In the genomic region with DNA sequence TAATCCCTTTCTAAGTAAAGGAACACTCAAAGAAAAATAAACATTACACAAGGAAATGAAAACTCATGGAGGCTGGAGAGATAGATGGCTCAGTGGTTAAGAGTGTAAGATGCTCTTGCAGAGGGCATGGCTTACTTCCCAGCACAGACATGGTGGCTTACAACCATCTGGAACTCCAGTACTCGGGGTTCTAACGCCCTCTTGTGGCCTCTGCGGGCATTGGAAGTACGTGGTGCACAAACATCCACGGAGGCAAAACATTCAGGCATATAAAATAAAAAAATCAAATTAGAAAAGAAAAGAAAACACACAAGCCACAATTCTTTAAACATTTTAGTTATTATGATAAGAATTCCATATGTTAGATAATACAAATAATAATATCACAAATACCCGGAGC, we compare ENCODE assay signal across 30 mouse cellular contexts.
DNase-seq lines count a peak whose midpoint lies in the region; ATAC-seq and TF ChIP-seq lines count a peak whose summit lies in the region.
"Had no signal": no experiment of that assay in that cellular context is flagged by ENCODE, and none has a peak within 500 bp of the region (broad histone marks: within the 10 kb centered on the region; RNA-seq: fewer than 3 reads in every experiment).

No protein-coding gene starts in this region.

- TF ChIP-seq EP300 in ES-Bruce4 (IDR thresholded peaks at IDR 0.05; ENCODE audit: insufficient read depth, low read depth, low read length) = no peak

- no peaks in the 10 kb centered on the region for H3K36me3 ChIP-seq in ES-Bruce4 (ENCODE audit: control insufficient read depth, insufficient read depth, low read length, poor library complexity, severe bottlenecking)
- no peaks in the 10 kb centered on the region for H3K36me3 ChIP-seq in neural tube, embryonic 15.5 days
- H3K36me3 ChIP-seq: embryonic facial prominence, embryonic 13.5 days; forebrain, embryonic 10.5 days; forebrain, embryonic 15.5 days; heart, embryonic 13.5 days; hindbrain, embryonic 10.5 days; intestine, embryonic 15.5 days; limb, embryonic 13.5 days; liver, embryonic 12.5 days; midbrain, embryonic 15.5 days had no signal

- peak; percentile 50 for TF ChIP-seq CTCF in layer of hippocampus, adult 2 months (conservative IDR thresholded peaks at IDR 0.05)
- peak; percentile 53 for TF ChIP-seq CTCF in ES-Bruce4 (IDR thresholded peaks at IDR 0.05; ENCODE audit: low read depth, low read length)

- no peak for ATAC-seq in neural tube, embryonic 15.5 days (ENCODE audit: low FRiP score)
- ATAC-seq: forebrain, embryonic 15.5 days; hindbrain, embryonic 16.5 days; intestine, embryonic 15.5 days; liver, embryonic 12.5 days; midbrain, embryonic 15.5 days had no signal

- H3K27me3 ChIP-seq in ES-Bruce4 (ENCODE audit: control insufficient read depth, insufficient read depth, low read length, poor library complexity, severe bottlenecking) = no peaks in the 10 kb centered on the region
- H3K27me3 ChIP-seq in neural tube, embryonic 15.5 days (replicated peaks) = no peaks in the 10 kb centered on the region
- H3K27me3 ChIP-seq: embryonic facial prominence, embryonic 13.5 days; forebrain, embryonic 15.5 days; heart, embryonic 13.5 days; intestine, embryonic 15.5 days; limb, embryonic 13.5 days; liver, embryonic 12.5 days had no signal

- no peak overlapping the region for H3K4me3 ChIP-seq in layer of hippocampus, adult 2 months
- H3K4me3 ChIP-seq in ES-Bruce4 (ENCODE audit: low read depth, low read length) = no peak overlapping the region
- no peak overlapping the region for H3K4me3 ChIP-seq in neural tube, embryonic 15.5 days (replicated peaks)
- H3K4me3 ChIP-seq: embryonic facial prominence, embryonic 13.5 days; forebrain, embryonic 10.5 days; forebrain, embryonic 15.5 days; heart, embryonic 13.5 days; hindbrain, embryonic 10.5 days; intestine, embryonic 15.5 days; limb, embryonic 13.5 days; liver, embryonic 12.5 days; midbrain, embryonic 15.5 days had no signal

- no peak for TF ChIP-seq POLR2A in ES-Bruce4 (IDR thresholded peaks at IDR 0.05; ENCODE audit: insufficient read depth, low read length)

- H3K4me1 ChIP-seq in ES-Bruce4 (ENCODE audit: control insufficient read depth, insufficient read depth, low read length) = no peaks in the 10 kb centered on the region
- H3K4me1 ChIP-seq in neural tube, embryonic 15.5 days = peaks cover 9% of the 10 kb centered on the region
- H3K4me1 ChIP-seq: intestine, embryonic 15.5 days had no signal

- DNase-seq in layer of hippocampus, adult 2 months (ENCODE audit: low spot score in 2 of 2) = no peak
- DNase-seq in layer of hippocampus, adult 11-12 months (ENCODE audit: low spot score) = no peak
- DNase-seq in 3T3-L1 (ENCODE audit: low read depth, low spot score) (peak; percentile 29), R1 (ENCODE audit: low read depth, low spot score) (peak; percentile 61)
- no peak for DNase-seq in embryo, embryonic 10 days (ENCODE audit: low spot score)
- DNase-seq: adrenal gland, postnatal 25 days; B cell, adult 2 months; cerebellum, adult 11-12 months; cerebellum, adult 9-11 months; gastrocnemius, postnatal 10 days; heart, postnatal 10 days; kidney, postnatal 25 days; lung, adult 2 months; lung, postnatal 14 days; right cerebral cortex, adult 18-20 months; spleen, adult 18-20 months; thymus, adult 2 months; thymus, postnatal 4 days had no signal

- H3K27ac ChIP-seq in layer of hippocampus, adult 2 months = no peak overlapping the region
- no peak overlapping the region for H3K27ac ChIP-seq in ES-Bruce4 (ENCODE audit: insufficient read depth, low read length)
- H3K27ac ChIP-seq in neural tube, embryonic 15.5 days (replicated peaks) = no peak overlapping the region
- H3K27ac ChIP-seq: embryonic facial prominence, embryonic 13.5 days; forebrain, embryonic 10.5 days; forebrain, embryonic 15.5 days; heart, embryonic 13.5 days; hindbrain, embryonic 10.5 days; intestine, embryonic 15.5 days; limb, embryonic 13.5 days; liver, embryonic 12.5 days; midbrain, embryonic 15.5 days had no signal

- H3K4me2 ChIP-seq in neural tube, embryonic 15.5 days = no peak overlapping the region
- H3K4me2 ChIP-seq: embryonic facial prominence, embryonic 13.5 days; forebrain, embryonic 15.5 days; heart, embryonic 13.5 days; intestine, embryonic 15.5 days; limb, embryonic 13.5 days; liver, embryonic 12.5 days; midbrain, embryonic 15.5 days had no signal

- WGBS in neural tube, embryonic 15.5 days = 75% methylated on average over 6 of the region's 6 CpGs

- no peak overlapping the region for H3K9ac ChIP-seq in ES-Bruce4 (ENCODE audit: low read depth, poor library complexity, severe bottlenecking)
- no peak overlapping the region for H3K9ac ChIP-seq in neural tube, embryonic 15.5 days (replicated peaks)
- H3K9ac ChIP-seq: embryonic facial prominence, embryonic 13.5 days; forebrain, embryonic 15.5 days; heart, embryonic 13.5 days; intestine, embryonic 15.5 days; limb, embryonic 13.5 days; liver, embryonic 12.5 days; midbrain, embryonic 15.5 days had no signal

- no peaks in the 10 kb centered on the region for H3K9me3 ChIP-seq in ES-Bruce4 (replicated peaks; ENCODE audit: control insufficient read depth, insufficient read depth, low read length, poor library complexity, severe bottlenecking)
- H3K9me3 ChIP-seq in neural tube, embryonic 15.5 days (replicated peaks) = no peaks in the 10 kb centered on the region
- H3K9me3 ChIP-seq: embryonic facial prominence, embryonic 13.5 days; forebrain, embryonic 10.5 days; forebrain, embryonic 15.5 days; heart, embryonic 13.5 days; hindbrain, embryonic 10.5 days; intestine, embryonic 15.5 days; limb, embryonic 13.5 days; liver, embryonic 12.5 days; midbrain, embryonic 15.5 days had no signal

Comparison
In these comparisons a context has a peak if more than half of its experiments do, and no peak if none do; other contexts are left out.
1. DNase-seq: peak in 3T3-L1 (single experiment) and R1 (single experiment); none in layer of hippocampus, adult 2 months (0 of 2), layer of hippocampus, adult 11-12 months (single experiment) and embryo, embryonic 10 days (single experiment).